Mouse (Mus musculus) neural tube, embryonic 15.5 days (tissue): ENCODE data around the gene Spdye4b. TPM values are rescaled to one million over a fixed set of nuclear protein-coding genes. Genes with fewer than 3 reads are reported as not detected.

Experiments
- microRNA-seq: library from miRNA; unstranded; fragments of <30 nt; microRNA quantifications from one replicate; pipeline ENCODE4, GENCODE M21; 2017
- polyA plus RNA-seq: library from polyadenylated mRNA; unstranded; fragments of >200 nt; fragmentation: Nextera tagmentation; extraction: Ambion mirVana; gene quantifications from 2 replicates; pipeline ENCODE4 v1.2.1, GENCODE M21; 2015

Gene Spdye4b
- polyA plus RNA-seq, 1 experiment from 2014 or later, result not detected

Small RNA genes within 50 kb of the gene (microRNA-seq; reads per million reads assigned to microRNA genes)
- gene Gm44405, result not detected

Other genes starting within 250 kb of the Spdye4b start
- gene Fscn1, start 220.7 kb upstream of the Spdye4b start, polyA plus RNA-seq, result 385 and 432 TPM in 2 replicates
- 26.6 and 29.6 TPM in 2 replicates for gene Rnf216, start 68.0 kb upstream of the Spdye4b start, polyA plus RNA-seq
- gene Olfr718-ps1, start 33.4 kb upstream of the Spdye4b start, polyA plus RNA-seq, result 0.10 TPM in 1 of 2 replicates, not detected in the other
- gene Rbak, start 242 bp upstream of the Spdye4b start, polyA plus RNA-seq, result 12.7 and 13.1 TPM in 2 replicates
- gene Spdye4a, start 45.9 kb downstream of the Spdye4b start, polyA plus RNA-seq, result not detected in 2 replicates
- 17.3 and 19.0 TPM in 2 replicates for gene Zfp12, start 54.1 kb downstream of the Spdye4b start, polyA plus RNA-seq
- 8.0 and 9.7 TPM in 2 replicates for gene Zfp316, start 89.0 kb downstream of the Spdye4b start, polyA plus RNA-seq
- 0.23 and 0.31 TPM in 2 replicates for gene Zfp853, start 112.6 kb downstream of the Spdye4b start, polyA plus RNA-seq
- 25.7 and 30.2 TPM in 2 replicates for gene E130309D02Rik, start 134.3 kb downstream of the Spdye4b start, polyA plus RNA-seq
- 75.4 and 77.4 TPM in 2 replicates for gene Zdhhc4, start 148.2 kb downstream of the Spdye4b start, polyA plus RNA-seq
- 0.19 and 0.33 TPM in 2 replicates for gene Grid2ip, start 176.3 kb downstream of the Spdye4b start, polyA plus RNA-seq
- 141 and 151 TPM in 2 replicates for gene Kdelr2, start 222.8 kb downstream of the Spdye4b start, polyA plus RNA-seq